Mouse (Mus musculus) heart, embryonic 16.5 days (tissue): ENCODE measurements around the gene Cdca7. TPM values are rescaled to one million over a fixed set of nuclear protein-coding genes. Genes with fewer than 3 reads are reported as not detected.

Experiments
- ATAC-seq: fragments of 200-750 bp; cut with Nextera tagmentation; replicated peaks from 2 replicates; pipeline ENCODE4 v1.8.0; 2017; ENCODE audit warnings: moderate number of reproducible peaks; ENCODE audit not compliant: insufficient read depth, low FRiP score; ENCODE audit errors: extremely low read depth
- H3K27ac ChIP-seq: fragments of 300-500 bp; sonication (generic); 2 replicates; pipeline ENCODE4 v1.5.1; 2014; ENCODE audit warnings: mild to moderate bottlenecking, low read length, control low read depth, moderate library complexity
- H3K27me3 ChIP-seq: fragments of 300-500 bp; sonication (generic); 2 replicates; pipeline ENCODE4 v1.6.1; 2014; ENCODE audit warnings: low read length, mixed read lengths; ENCODE audit not compliant: control insufficient read depth, insufficient read depth
- H3K36me3 ChIP-seq: fragments of 300-500 bp; sonication (generic); 2 replicates; pipeline ENCODE4 v1.6.1; 2014; ENCODE audit not compliant: control insufficient read depth, insufficient read depth
- H3K4me1 ChIP-seq: fragments of 300-500 bp; sonication (generic); 2 replicates; pipeline ENCODE4 v1.6.1; 2014; ENCODE audit warnings: low read length, mixed read lengths; ENCODE audit not compliant: control insufficient read depth, insufficient read depth
- H3K4me2 ChIP-seq: fragments of 300-500 bp; sonication (generic); 2 replicates; pipeline ENCODE4 v1.6.1; 2014; ENCODE audit warnings: low read depth, mild to moderate bottlenecking, control low read depth, low read length
- H3K4me3 ChIP-seq: fragments of 300-500 bp; sonication (generic); 2 replicates; pipeline ENCODE4 v1.5.1; 2014; ENCODE audit warnings: mild to moderate bottlenecking, control low read depth, low read length
- H3K9ac ChIP-seq: fragments of 300-500 bp; sonication (generic); 2 replicates; pipeline ENCODE4 v1.6.1; 2014; ENCODE audit warnings: low read length, control low read depth
- H3K9me3 ChIP-seq: fragments of 300-500 bp; sonication (generic); replicated peaks from 2 replicates; pipeline ENCODE4 v1.6.1; 2016; ENCODE audit warnings: low read length; ENCODE audit not compliant: control insufficient read depth
- WGBS: fragments of 180-500 bp; shearing (Covaris S2); extraction: QIAGEN DNeasy Blood & Tissue Kit; methylation state at CpG from one replicate; pipeline ENCODE4 v1.1.7; 2014; 5-methylcytosine and 5-hydroxymethylcytosine counted together
- polyA plus RNA-seq: library from polyadenylated mRNA; unstranded; fragments of >200 nt; fragmentation: Nextera tagmentation; extraction: Ambion mirVana; gene quantifications from 2 replicates; pipeline ENCODE4 v1.2.1, GENCODE M21; 2015

The Cdca7 gene
- polyA plus RNA-seq, 1 experiment from 2014 or later: 90.4 TPM

DNA sequence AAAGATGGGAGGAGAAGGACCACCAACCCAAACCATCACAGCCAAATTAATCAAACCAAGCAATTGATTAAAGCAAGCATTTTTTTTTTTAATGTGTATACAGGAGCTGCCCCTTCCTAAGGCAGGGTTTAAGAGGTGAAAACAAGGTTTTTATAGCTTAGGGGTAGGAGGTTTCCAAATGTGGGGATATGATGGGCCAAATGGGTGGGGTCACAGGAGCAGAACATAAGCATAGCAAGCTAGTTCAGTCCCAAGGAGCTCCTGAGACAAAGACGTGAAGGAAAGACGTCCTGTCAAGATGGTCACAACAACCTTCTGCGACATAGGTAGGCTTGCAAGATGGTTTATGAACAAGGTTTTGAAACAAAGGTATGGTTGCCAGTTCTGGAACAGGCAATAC is 49.6 kb downstream of the Cdca7 start:
- no peak for ATAC-seq
- no peak overlapping the region for H3K4me3 ChIP-seq
- 83% methylated on average over 3 of the region's 3 CpGs for WGBS

DNA sequence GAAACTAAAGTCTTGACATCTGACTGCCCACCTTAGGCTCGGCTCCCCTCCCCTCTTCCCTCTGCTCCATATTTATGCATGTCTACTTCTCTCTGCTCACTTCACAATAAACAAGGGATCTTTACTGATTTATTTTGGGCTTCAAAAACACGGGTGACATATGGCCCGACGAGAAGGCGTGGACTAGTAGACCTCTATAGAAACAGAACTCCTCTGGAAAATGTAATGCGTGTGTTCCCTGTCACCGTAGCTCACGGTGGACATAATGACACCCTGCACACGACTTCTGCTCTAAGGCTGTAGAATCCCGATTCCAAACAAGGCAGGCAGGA is 53.0 kb downstream of the Cdca7 start:
- Histone ChIP-seq H3K4me1 (no peaks in the 10 kb centered on the region), H3K27ac (no peak overlapping the region), H3K9ac (no peak overlapping the region), H3K9me3 (no peaks in the 10 kb centered on the region), H3K36me3 (no peaks in the 10 kb centered on the region), H3K27me3 (no peaks in the 10 kb centered on the region), H3K4me2 (no peak overlapping the region), H3K4me3 (no peak overlapping the region)
- WGBS: 66% methylated on average over 10 of the region's 10 CpGs
- no peak for ATAC-seq

More for the DNA sequence above, 49.6 kb downstream of the Cdca7 start:
- no peaks in the 10 kb centered on the region for H3K36me3 ChIP-seq
- no peak overlapping the region for H3K9ac ChIP-seq
- no peak overlapping the region for H3K27ac ChIP-seq
- H3K27me3 ChIP-seq: no peaks in the 10 kb centered on the region
- no peaks in the 10 kb centered on the region for H3K4me1 ChIP-seq
- no peak overlapping the region for H3K4me2 ChIP-seq
- H3K9me3 ChIP-seq: no peaks in the 10 kb centered on the region

DNA sequence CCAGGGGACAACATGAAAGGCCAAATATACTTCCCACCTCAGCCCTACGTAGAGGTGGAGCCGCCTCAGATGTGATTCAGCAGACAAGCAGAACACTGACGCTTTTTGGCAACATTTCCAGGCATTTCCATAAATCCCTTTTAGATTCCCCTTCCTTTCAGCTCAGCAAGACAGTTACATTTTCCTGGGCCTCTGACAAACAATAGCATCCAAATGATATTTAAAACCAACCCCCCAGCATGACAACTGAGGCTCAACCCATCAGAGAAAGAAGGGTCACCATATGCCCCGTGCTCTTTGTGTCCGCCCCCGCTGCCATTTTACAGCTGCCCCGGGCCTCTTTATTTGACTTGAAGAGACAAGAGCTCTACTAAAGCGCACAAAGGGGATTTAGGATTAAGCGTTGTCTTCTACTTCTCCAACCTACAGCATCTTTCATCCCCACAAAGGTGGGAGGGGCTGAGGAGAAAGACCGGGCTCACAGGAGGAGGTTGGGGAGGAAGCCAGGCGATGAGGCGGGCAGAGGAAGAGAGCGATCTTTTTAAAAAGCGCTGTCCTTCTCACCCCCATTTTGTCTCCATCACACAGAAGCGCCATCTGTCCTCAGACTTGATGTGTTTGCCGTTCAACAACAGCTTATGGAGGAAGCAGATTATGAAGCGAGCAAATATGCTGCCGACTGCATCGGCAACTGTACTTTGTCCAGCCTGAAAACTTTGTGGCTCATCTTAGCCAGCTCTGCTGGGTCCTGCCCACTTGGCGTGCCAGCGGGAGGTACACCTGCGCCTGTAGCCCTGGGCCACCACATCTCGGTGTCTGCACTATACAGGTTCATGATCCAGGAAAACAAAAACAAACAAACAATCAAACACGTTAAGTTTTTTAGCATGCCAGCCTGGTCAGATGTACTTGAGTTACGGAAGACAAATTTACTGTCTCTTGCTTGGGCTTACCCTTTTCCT is 53.7 kb downstream of the Cdca7 start:
- H3K9me3 ChIP-seq: no peaks in the 10 kb centered on the region
- no peak overlapping the region for H3K27ac ChIP-seq
- ATAC-seq: no peak
- 54% methylated on average over 25 of the region's 25 CpGs for WGBS
- no peaks in the 10 kb centered on the region for H3K4me1 ChIP-seq
- no peaks in the 10 kb centered on the region for H3K36me3 ChIP-seq
- H3K4me3 ChIP-seq: no peak overlapping the region
- H3K9ac ChIP-seq: no peak overlapping the region
- no peaks in the 10 kb centered on the region for H3K27me3 ChIP-seq
- H3K4me2 ChIP-seq: peak overlapping the region; percentile 1; the same call in 1 of the 2 replicates

DNA sequence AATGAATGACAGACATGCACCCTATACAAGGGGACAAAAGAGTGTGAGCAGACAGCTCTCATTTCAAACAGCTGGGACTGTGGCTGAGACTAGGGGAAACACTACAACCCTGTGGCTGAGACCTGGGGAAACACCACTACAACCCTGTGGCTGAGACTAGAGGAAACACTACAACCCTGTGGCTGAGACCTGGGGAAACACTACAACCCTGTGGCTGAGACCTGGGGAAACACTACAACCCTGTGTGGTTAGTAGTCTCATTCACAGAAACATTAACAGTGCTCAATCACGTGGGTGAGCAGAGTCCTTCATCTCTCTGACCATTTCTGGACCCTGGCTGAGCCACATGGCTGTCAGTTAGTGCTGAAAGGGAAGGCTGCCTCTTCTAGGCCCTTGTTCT is 59.9 kb downstream of the Cdca7 start:
- H3K4me1 ChIP-seq: peaks cover 2% of the 10 kb centered on the region; the same call in 1 of the 2 replicates
- H3K27ac ChIP-seq: no peak overlapping the region
- ATAC-seq: no peak
- no peaks in the 10 kb centered on the region for H3K36me3 ChIP-seq
- H3K4me3 ChIP-seq: no peak overlapping the region
- no peak overlapping the region for H3K4me2 ChIP-seq
- H3K27me3 ChIP-seq: no peaks in the 10 kb centered on the region
- 46% methylated on average over 1 of the region's 1 CpGs for WGBS
- no peak overlapping the region for H3K9ac ChIP-seq
- H3K9me3 ChIP-seq: no peaks in the 10 kb centered on the region

Other genes starting within 250 kb of the Cdca7 start
- gene Map3k20, start 190.5 kb upstream of the Cdca7 start, polyA plus RNA-seq: 46.4 and 49.4 TPM in 2 replicates